Mouse (Mus musculus) forelimb bud, embryonic 11.5 days (tissue): ENCODE results near the gene Vgll3.

Experiments
- DNase-seq: peaks from one replicate; pipeline ENCODE4 v3.0.0-alpha.2; 2012; ENCODE audit warnings: low read depth, low spot score

Gene Vgll3

GRCm38 (mm10) chr16:65814918-65815881, at the start of gene Vgll3:
Gene Vgll3 (plus strand): TSS chr16:65815257.
- peak; percentile 77 for DNase-seq

- DNase-seq, result no peak
Observed at GRCm38 (mm10) chr16:65765976-65766375, 49.1 kb upstream of the Vgll3 start.

- no peak for DNase-seq
Observed at GRCm38 (mm10) chr16:65785959-65786358, 29.1 kb upstream of the Vgll3 start.

- no peak for DNase-seq
Observed at GRCm38 (mm10) chr16:65816059-65816458, 1.0 kb downstream of the Vgll3 start.

- no peak for DNase-seq
Observed at GRCm38 (mm10) chr16:65818779-65819178, 3.7 kb downstream of the Vgll3 start.

GRCm38 (mm10) chr16:65820803-65821202, 5.7 kb downstream of the Vgll3 start:
- no peak for DNase-seq

GRCm38 (mm10) chr16:65823721-65824120, 8.7 kb downstream of the Vgll3 start:
- DNase-seq, result no peak

GRCm38 (mm10) chr16:65828141-65828565, 13.1 kb downstream of the Vgll3 start:
- DNase-seq, result no peak

GRCm38 (mm10) chr16:65829096-65829495, 14.0 kb downstream of the Vgll3 start:
- no peak for DNase-seq

GRCm38 (mm10) chr16:65834721-65835120, 19.7 kb downstream of the Vgll3 start:
- no peak for DNase-seq

GRCm38 (mm10) chr16:65850126-65850525, 35.1 kb downstream of the Vgll3 start:
- DNase-seq, result no peak

- peak; percentile 30 for DNase-seq
Observed at GRCm38 (mm10) chr16:65864471-65864870, 49.4 kb downstream of the Vgll3 start.

- DNase-seq, result no peak
Observed at GRCm38 (mm10) chr16:65867927-65868326, 52.9 kb downstream of the Vgll3 start.

- DNase-seq, result peak; percentile 10
Observed at GRCm38 (mm10) chr16:65868933-65869332, 53.9 kb downstream of the Vgll3 start.

- no peak for DNase-seq
Observed at GRCm38 (mm10) chr16:65888940-65889339, 73.9 kb downstream of the Vgll3 start.
